Mouse (Mus musculus) limb, embryonic 12.5 days (tissue): ENCODE measurements around the gene Dapk2. TPM values are rescaled to one million over a fixed set of nuclear protein-coding genes. Genes with fewer than 3 reads are reported as not detected.
A peak's percentile ranks its signal among the peaks of the same experiment; 100 is the strongest.

Experiments
- ATAC-seq: fragments of 200-750 bp; cut with Nextera tagmentation; 2 replicates; pipeline ENCODE4 v1.8.0; 2017; ENCODE audit warnings: low read depth, moderate TSS enrichment; ENCODE audit not compliant: insufficient number of reproducible peaks, insufficient read depth, low FRiP score, low TSS enrichment
- H3K27ac ChIP-seq: fragments of 300-500 bp; sonication (generic); 2 replicates; pipeline ENCODE4 v1.5.1; 2016; ENCODE audit warnings: mild to moderate bottlenecking, moderate library complexity
- H3K27me3 ChIP-seq: fragments of 300-500 bp; sonication (generic); 2 replicates; pipeline ENCODE4 v1.6.1; 2016; ENCODE audit warnings: mild to moderate bottlenecking, moderate library complexity
- H3K36me3 ChIP-seq: fragments of 300-500 bp; sonication (generic); 2 replicates; pipeline ENCODE4 v1.6.1; 2016; ENCODE audit warnings: mild to moderate bottlenecking, moderate library complexity
- H3K4me1 ChIP-seq: fragments of 300-500 bp; sonication (generic); replicated peaks from 2 replicates; pipeline ENCODE4 v1.6.1; 2016
- H3K4me2 ChIP-seq: fragments of 300-500 bp; sonication (generic); 2 replicates; pipeline ENCODE4 v1.6.1; 2016; ENCODE audit warnings: mild to moderate bottlenecking, moderate library complexity
- H3K4me3 ChIP-seq: fragments of 300-500 bp; sonication (generic); replicated peaks from 2 replicates; pipeline ENCODE4 v1.5.1; 2016; ENCODE audit warnings: mild to moderate bottlenecking
- H3K9ac ChIP-seq: fragments of 300-500 bp; sonication (generic); replicated peaks from 2 replicates; pipeline ENCODE4 v1.6.1; 2016; ENCODE audit warnings: mild to moderate bottlenecking, moderate library complexity
- H3K9me3 ChIP-seq: fragments of 300-500 bp; sonication (generic); 2 replicates; pipeline ENCODE4 v1.6.1; 2016; ENCODE audit warnings: mild to moderate bottlenecking, moderate library complexity
- WGBS: fragments of 180-500 bp; shearing (Covaris S2); methylation state at CpG from one replicate; pipeline ENCODE4 v1.1.7; 2016; 5-methylcytosine and 5-hydroxymethylcytosine counted together
- polyA plus RNA-seq: library from polyadenylated mRNA; unstranded; fragments of >200 nt; fragmentation: Nextera tagmentation; extraction: Ambion mirVana; gene quantifications from 2 replicates; pipeline ENCODE4 v1.2.1, GENCODE M21; 2016

Dapk2 gene
- polyA plus RNA-seq, 1 experiment from 2014 or later: 5.2 TPM

GRCm38 (mm10) chr9:66124111-66124531, 33.9 kb upstream of the Dapk2 start:
- WGBS: 0% methylated on average over 12 of the region's 12 CpGs
- Histone ChIP-seq H3K36me3 (no peaks in the 10 kb centered on the region; the same call in 1 of the 2 replicates), H3K4me2 (peak overlapping the region; percentile 60), H3K27me3 (no peaks in the 10 kb centered on the region), H3K4me3 (peak overlapping the region; percentile 78), H3K9ac (peak overlapping the region; percentile 88), H3K27ac (peak overlapping the region; percentile 88), H3K4me1 (peaks cover 36% of the 10 kb centered on the region), H3K9me3 (no peaks in the 10 kb centered on the region)
- ATAC-seq: no peak

GRCm38 (mm10) chr9:66124681-66125542, 33.1 kb upstream of the Dapk2 start:
- WGBS: 18% methylated on average over 33 of the region's 33 CpGs
- H3K9me3 ChIP-seq: no peaks in the 10 kb centered on the region
- H3K27me3 ChIP-seq: no peaks in the 10 kb centered on the region
- peak; percentile 96 for ATAC-seq
- peak overlapping the region; percentile 88 for H3K9ac ChIP-seq
- peak overlapping the region; percentile 78 for H3K4me3 ChIP-seq
- H3K4me2 ChIP-seq: peak overlapping the region; percentile 60
- H3K4me1 ChIP-seq: peaks cover 36% of the 10 kb centered on the region
- peak overlapping the region; percentile 88 for H3K27ac ChIP-seq
- no peaks in the 10 kb centered on the region; the same call in 1 of the 2 replicates for H3K36me3 ChIP-seq

GRCm38 (mm10) chr9:66125543-66126455, 32.2 kb upstream of the Dapk2 start:
- H3K27me3 ChIP-seq: no peaks in the 10 kb centered on the region
- WGBS: 58% methylated on average over 12 of the region's 12 CpGs
- H3K4me2 ChIP-seq: peak overlapping the region; percentile 60
- peaks cover 4% of the 10 kb centered on the region; the same call in 1 of the 2 replicates for H3K36me3 ChIP-seq
- H3K9me3 ChIP-seq: no peaks in the 10 kb centered on the region
- no peak for ATAC-seq
- no peak overlapping the region; the same call in 1 of the 2 replicates for H3K9ac ChIP-seq
- H3K4me3 ChIP-seq: peak overlapping the region; percentile 57
- H3K4me1 ChIP-seq: peaks cover 36% of the 10 kb centered on the region
- peak overlapping the region; percentile 42; the same call in 1 of the 2 replicates for H3K27ac ChIP-seq

GRCm38 (mm10) chr9:66126456-66127192, 31.4 kb upstream of the Dapk2 start, which contains the start of the genes Snx1 and Ciao2a:
Gene Snx1 (minus strand): TSS chr9:66126587.
Gene Ciao2a (plus strand): TSS chr9:66126611.
- Histone ChIP-seq H3K9me3 (no peaks in the 10 kb centered on the region), H3K4me3 (peak within 1 kb of the TSS; percentile 57), H3K9ac (peak within 1 kb of the TSS; percentile 64), H3K36me3 (peaks cover 7% of the 10 kb centered on the region; the same call in 1 of the 2 replicates), H3K4me1 (peaks cover 36% of the 10 kb centered on the region), H3K27ac (peak within 1 kb of the TSS; percentile 84), H3K4me2 (peak within 1 kb of the TSS; percentile 60), H3K27me3 (no peaks in the 10 kb centered on the region)
- ATAC-seq: peak; percentile 80
- 1% methylated on average over 34 of the region's 34 CpGs for WGBS

DNA sequence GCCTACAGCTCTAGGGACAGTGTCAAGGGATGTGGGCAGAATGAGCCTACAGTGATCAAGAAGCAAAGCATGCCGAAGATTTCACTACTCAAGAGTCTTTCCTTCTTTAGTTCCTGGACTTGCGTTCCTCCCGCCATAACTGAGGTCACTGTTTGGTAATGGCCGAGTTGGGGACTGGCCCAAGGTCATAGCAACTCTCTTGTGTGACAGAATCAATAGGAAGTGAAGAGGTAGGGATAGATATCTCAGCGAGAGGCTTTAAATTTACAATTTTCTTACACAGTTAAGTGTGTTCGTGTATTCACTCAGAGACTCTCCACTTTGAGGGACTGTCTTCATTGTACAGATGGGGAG, 30.9 kb upstream of the Dapk2 start:
- Histone ChIP-seq H3K4me2 (peak overlapping the region; percentile 60), H3K9ac (peak overlapping the region; percentile 64), H3K4me1 (peaks cover 36% of the 10 kb centered on the region), H3K4me3 (peak overlapping the region; percentile 57), H3K36me3 (peaks cover 9% of the 10 kb centered on the region), H3K27me3 (no peaks in the 10 kb centered on the region), H3K27ac (peak overlapping the region; percentile 84), H3K9me3 (no peaks in the 10 kb centered on the region)
- 49% methylated on average over 6 of the region's 6 CpGs for WGBS
- no peak; the same call in 1 of the 2 replicates for ATAC-seq

GRCm38 (mm10) chr9:66127884-66128283, 30.1 kb upstream of the Dapk2 start:
- ATAC-seq: no peak
- no peaks in the 10 kb centered on the region for H3K9me3 ChIP-seq
- H3K36me3 ChIP-seq: peaks cover 16% of the 10 kb centered on the region
- no peak overlapping the region for H3K9ac ChIP-seq
- H3K4me2 ChIP-seq: peak overlapping the region; percentile 60
- peak overlapping the region; percentile 57; the same call in 1 of the 2 replicates for H3K4me3 ChIP-seq
- WGBS: 96% methylated on average over 4 of the region's 4 CpGs
- H3K27ac ChIP-seq: no peak overlapping the region
- no peaks in the 10 kb centered on the region for H3K27me3 ChIP-seq
- peaks cover 36% of the 10 kb centered on the region for H3K4me1 ChIP-seq

DNA sequence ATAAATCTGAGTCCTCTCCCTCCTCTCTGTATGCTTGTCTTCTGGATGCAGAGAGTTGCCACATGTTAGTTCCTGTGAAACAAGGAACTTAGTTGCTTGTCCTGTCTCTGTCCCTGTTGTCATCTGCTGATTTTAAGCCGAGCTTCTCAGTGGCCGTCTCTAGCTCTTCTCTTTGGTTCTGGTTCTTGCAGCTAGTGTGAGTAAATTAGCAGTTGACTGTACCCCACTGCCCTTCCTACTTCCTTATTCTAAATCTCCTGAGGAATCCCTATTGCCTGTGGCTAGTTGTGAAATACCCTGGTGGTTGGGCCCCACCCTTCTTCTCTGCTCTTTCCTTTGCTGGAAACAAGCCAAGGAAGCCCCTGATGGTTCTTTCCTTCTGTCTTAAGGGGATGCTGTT, 26.6 kb upstream of the Dapk2 start:
- WGBS: 98% methylated on average over 2 of the region's 2 CpGs
- Histone ChIP-seq H3K9ac (no peak overlapping the region), H3K36me3 (peaks cover 51% of the 10 kb centered on the region), H3K4me3 (no peak overlapping the region), H3K27ac (no peak overlapping the region), H3K9me3 (no peaks in the 10 kb centered on the region), H3K4me1 (peaks cover 10% of the 10 kb centered on the region), H3K27me3 (no peaks in the 10 kb centered on the region), H3K4me2 (no peak overlapping the region)
- no peak for ATAC-seq

DNA sequence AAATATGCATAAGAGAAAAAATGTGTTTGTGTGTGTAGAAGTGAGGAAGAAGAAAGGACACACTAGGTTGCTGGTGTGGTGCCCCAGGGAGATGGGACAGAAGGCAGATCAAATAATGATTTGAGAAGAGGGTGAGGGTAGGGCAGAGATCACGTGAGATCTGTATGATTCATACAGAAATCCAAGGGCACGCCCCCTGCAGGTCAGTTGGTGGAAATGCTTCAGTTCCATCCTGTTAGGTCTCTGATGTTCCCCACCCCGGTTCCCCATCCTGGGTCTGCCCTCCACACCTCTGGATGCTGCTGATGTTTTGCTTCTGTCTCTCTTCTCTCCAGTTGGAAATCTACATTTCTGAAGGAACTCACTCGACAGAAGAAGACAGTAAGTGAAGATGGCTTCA, 22.1 kb upstream of the Dapk2 start:
- no peak overlapping the region for H3K9ac ChIP-seq
- 64% methylated on average over 4 of the region's 4 CpGs for WGBS
- H3K27me3 ChIP-seq: no peaks in the 10 kb centered on the region
- peaks cover 88% of the 10 kb centered on the region for H3K36me3 ChIP-seq
- no peak for ATAC-seq
- H3K9me3 ChIP-seq: no peaks in the 10 kb centered on the region
- H3K4me2 ChIP-seq: no peak overlapping the region
- H3K4me3 ChIP-seq: no peak overlapping the region
- H3K27ac ChIP-seq: no peak overlapping the region
- H3K4me1 ChIP-seq: no peaks in the 10 kb centered on the region

DNA sequence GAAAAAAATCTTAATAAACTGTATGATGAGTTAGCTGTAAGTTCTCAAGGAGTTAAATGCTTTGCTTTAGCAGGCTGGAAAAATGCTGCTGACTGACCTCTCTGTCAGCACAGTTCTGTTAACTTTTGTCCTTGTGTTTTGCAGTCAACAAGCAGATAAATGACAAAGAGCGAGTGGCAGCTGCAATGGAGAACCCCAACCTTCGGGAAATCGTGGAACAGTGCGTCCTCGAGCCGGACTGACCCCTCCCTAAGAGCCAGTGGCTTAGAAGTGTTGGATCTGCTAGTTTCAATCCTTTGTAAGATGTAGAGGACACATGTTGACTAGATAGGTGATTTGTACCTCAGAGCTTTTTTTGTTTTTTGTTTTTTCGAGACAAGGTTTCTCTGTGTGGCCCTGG, 19.8 kb upstream of the Dapk2 start:
- no peaks in the 10 kb centered on the region for H3K9me3 ChIP-seq
- no peaks in the 10 kb centered on the region for H3K27me3 ChIP-seq
- ATAC-seq: no peak
- peaks cover 72% of the 10 kb centered on the region for H3K36me3 ChIP-seq
- H3K27ac ChIP-seq: no peak overlapping the region
- no peak overlapping the region for H3K4me2 ChIP-seq
- H3K9ac ChIP-seq: no peak overlapping the region
- WGBS: 93% methylated on average over 7 of the region's 7 CpGs
- H3K4me1 ChIP-seq: no peaks in the 10 kb centered on the region
- no peak overlapping the region for H3K4me3 ChIP-seq

DNA sequence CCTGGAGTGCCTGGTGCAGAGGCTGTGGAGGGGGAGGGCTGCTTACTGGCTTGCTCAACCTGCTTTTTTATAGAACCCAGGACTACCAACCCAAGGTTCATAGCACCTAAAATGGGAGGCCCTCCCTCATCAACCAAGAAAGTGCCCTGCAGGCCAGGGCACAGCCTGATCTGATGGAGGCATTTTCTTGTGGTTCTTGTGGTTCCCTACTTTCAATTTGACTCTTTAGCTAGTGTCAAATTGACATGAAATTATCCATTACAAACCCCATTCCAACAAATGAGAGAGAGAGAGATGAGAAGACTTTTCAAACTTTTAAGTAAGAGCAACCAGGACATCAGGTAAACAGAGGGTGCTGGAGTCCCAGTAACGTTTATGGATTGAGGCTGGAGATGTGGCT, 15.8 kb upstream of the Dapk2 start:
- Histone ChIP-seq H3K4me3 (no peak overlapping the region), H3K36me3 (peaks cover 33% of the 10 kb centered on the region), H3K27me3 (no peaks in the 10 kb centered on the region), H3K27ac (no peak overlapping the region), H3K4me2 (no peak overlapping the region), H3K9ac (no peak overlapping the region), H3K9me3 (no peaks in the 10 kb centered on the region), H3K4me1 (no peaks in the 10 kb centered on the region)
- ATAC-seq: no peak
- WGBS: 61% methylated on average over 1 of the region's 1 CpGs
